Mouse (Mus musculus) ovary, postnatal 14 days (tissue): ENCODE measurements around the gene Ptpn11.

Source experiments
- DNase-seq: peaks from one replicate; pipeline ENCODE4 v3.0.0; 2022; ENCODE audit warnings: low spot score

The Ptpn11 gene

GRCm38 (mm10) chr5:121081754-121082153 lies 109.4 kb downstream of the Ptpn11 start:
- DNase-seq = no peak
